Comparison of ENCODE assay signal across 8 mouse cellular contexts in genomic region chr9:107975399-107976386, GRCm38 (mm10). TPM values are rescaled to one million over a fixed set of nuclear protein-coding genes. Genes with fewer than 3 reads are reported as not detected.
A peak's percentile ranks its signal among the peaks of the same experiment; 100 is the strongest.
DNase-seq lines count a peak whose midpoint lies in the region; ATAC-seq lines count a peak whose summit lies in the region.

Gene Uba7, plus strand, starts transcription at chr9:107975505.

- WGBS in hindbrain, embryonic 12.5 days = 74% methylated on average over 12 of the region's 12 CpGs
- 72% methylated on average over 12 of the region's 12 CpGs for WGBS in hindbrain, embryonic 14.5 days
- whole genome bisulfite sequencing in heart, embryonic 10.5 days = 40% methylated on average over 12 of the region's 12 CpGs

- no peak for ATAC-seq in hindbrain, embryonic 12.5 days (ENCODE audit: low FRiP score)
- ATAC-seq in hindbrain, embryonic 14.5 days (ENCODE audit: low FRiP score) = no peak
- ATAC-seq in megakaryocyte progenitor cell, adult 5-6 weeks (replicated peaks; ENCODE audit: poor library complexity) = peak; percentile 59

- H3K9ac ChIP-seq in hindbrain, embryonic 12.5 days = no peak within 1 kb of the TSS
- H3K9ac ChIP-seq in hindbrain, embryonic 14.5 days = no peak within 1 kb of the TSS

- peaks cover 6% of the 10 kb centered on the region for H3K36me3 ChIP-seq in hindbrain, embryonic 12.5 days
- H3K36me3 ChIP-seq in hindbrain, embryonic 14.5 days (replicated peaks; ENCODE audit: control insufficient read depth, insufficient read depth) = no peaks in the 10 kb centered on the region
- peaks cover 47% of the 10 kb centered on the region for H3K36me3 ChIP-seq in heart, embryonic 10.5 days

- H3K4me2 ChIP-seq in hindbrain, embryonic 12.5 days (replicated peaks) = no peak within 1 kb of the TSS
- H3K4me2 ChIP-seq in hindbrain, embryonic 14.5 days (replicated peaks) = no peak within 1 kb of the TSS

- no peaks in the 10 kb centered on the region for H3K27me3 ChIP-seq in hindbrain, embryonic 12.5 days
- no peaks in the 10 kb centered on the region for H3K27me3 ChIP-seq in hindbrain, embryonic 14.5 days (ENCODE audit: control insufficient read depth, insufficient read depth, low read length)
- H3K27me3 ChIP-seq in heart, embryonic 10.5 days (ENCODE audit: insufficient read depth, poor library complexity, severe bottlenecking) = no peaks in the 10 kb centered on the region

- no peak for DNase-seq in hindbrain, embryonic 14.5 days (ENCODE audit: low spot score)
- peak; percentile 41 for DNase-seq in adrenal gland, postnatal 14 days
- peak; percentile 93 for DNase-seq in heart, embryonic 10.5 days (ENCODE audit: low spot score)
- peak; percentile 44 for DNase-seq in kidney, postnatal 14 days
- no peak for DNase-seq in right cerebral cortex, adult 2 months (ENCODE audit: low spot score in 2 of 2)
- DNase-seq in right cerebral cortex, postnatal 36 days (ENCODE audit: low spot score in 2 of 2) = no peak

- H3K27ac ChIP-seq in hindbrain, embryonic 12.5 days = peak within 1 kb of the TSS; percentile 2; the same call in 1 of the 2 replicates
- H3K27ac ChIP-seq in hindbrain, embryonic 14.5 days = no peak within 1 kb of the TSS
- peak within 1 kb of the TSS; percentile 92 for H3K27ac ChIP-seq in heart, embryonic 10.5 days

- no peak within 1 kb of the TSS for H3K4me3 ChIP-seq in hindbrain, embryonic 12.5 days
- H3K4me3 ChIP-seq in hindbrain, embryonic 14.5 days (replicated peaks; ENCODE audit: low read length) = no peak within 1 kb of the TSS
- H3K4me3 ChIP-seq in heart, embryonic 10.5 days = peak within 1 kb of the TSS; percentile 54

- H3K9me3 ChIP-seq in hindbrain, embryonic 12.5 days (replicated peaks) = no peaks in the 10 kb centered on the region
- H3K9me3 ChIP-seq in hindbrain, embryonic 14.5 days (ENCODE audit: control insufficient read depth, low read length) = no peaks in the 10 kb centered on the region
- H3K9me3 ChIP-seq in heart, embryonic 10.5 days = no peaks in the 10 kb centered on the region

- H3K4me1 ChIP-seq in hindbrain, embryonic 12.5 days = peaks cover 6% of the 10 kb centered on the region
- no peaks in the 10 kb centered on the region for H3K4me1 ChIP-seq in hindbrain, embryonic 14.5 days (replicated peaks; ENCODE audit: control insufficient read depth, insufficient read depth, low read length)
- H3K4me1 ChIP-seq in heart, embryonic 10.5 days = peaks cover 66% of the 10 kb centered on the region

RNA-seq across cellular contexts. Expression of gene Uba7, which starts in this region (rescaled TPM):
- 11.5 and 12.7 TPM in 2 replicates for polyA plus RNA-seq in hindbrain, embryonic 12.5 days (2016; fragmentation: Nextera tagmentation; extraction: Ambion mirVana)
- 5.5 and 8.7 TPM in 2 replicates for polyA plus RNA-seq in hindbrain, embryonic 14.5 days (2014; fragmentation: Nextera tagmentation; extraction: Ambion mirVana)
- 15.2 and 20.9 TPM in 2 replicates for total RNA-seq in adrenal gland, postnatal 14 days (2021)
- polyA plus RNA-seq in heart, embryonic 10.5 days (2016; fragmentation: Nextera tagmentation; extraction: Ambion mirVana) = 29.4 and 33.6 TPM in 2 replicates
- 29.6 and 34.4 TPM in 2 replicates for total RNA-seq in megakaryocyte progenitor cell, adult 5-6 weeks (2015)
- total RNA-seq in megakaryocyte progenitor cell, adult 5-6 weeks (2017) = 30.1 and 34.7 TPM in 2 replicates

Comparison
In these comparisons a context has a peak if more than half of its experiments do, and no peak if none do; other contexts are left out.
1. DNase-seq: peak in adrenal gland, postnatal 14 days (single experiment), heart, embryonic 10.5 days (single experiment) and kidney, postnatal 14 days (single experiment); none in hindbrain, embryonic 14.5 days (single experiment), right cerebral cortex, adult 2 months (0 of 2) and right cerebral cortex, postnatal 36 days (0 of 2).